Mouse (Mus musculus) urinary bladder, postnatal 4 days (tissue): ENCODE measurements around the gene H2-Eb1.

Source experiments
- DNase-seq, 2 experiments: peaks; one replicate each; pipeline ENCODE4 v3.0.0; 2021 to 2022; ENCODE audit warnings: low spot score in 2 of 2

The H2-Eb1 gene

GRCm38 (mm10) chr17:34315512-34315911 lies 9.8 kb downstream of the H2-Eb1 start:
- peak in 1 of 2 experiments; percentile 50 for DNase-seq

GRCm38 (mm10) chr17:34316697-34317096 lies 11.0 kb downstream of the H2-Eb1 start:
- DNase-seq, result no peak

- peak in 1 of 2 experiments; percentile 34 for DNase-seq
These were observed 11.6 kb downstream of the H2-Eb1 start for GRCm38 (mm10) chr17:34317275-34317674.

- no peak for DNase-seq
These were observed 19.8 kb downstream of the H2-Eb1 start, which contains the start of gene H2-Eb2 for GRCm38 (mm10) chr17:34325436-34325835. H2-Eb2 (plus strand) TSS chr17:34325665.

- no peak for DNase-seq
These were observed 20.7 kb downstream of the H2-Eb1 start for GRCm38 (mm10) chr17:34326373-34326772.

- DNase-seq, result no peak
These were observed 24.1 kb downstream of the H2-Eb1 start for GRCm38 (mm10) chr17:34329807-34330206.

- DNase-seq, result no peak
These were observed 25.5 kb downstream of the H2-Eb1 start for GRCm38 (mm10) chr17:34331200-34331599.

- DNase-seq, result no peak
These were observed 35.1 kb downstream of the H2-Eb1 start for GRCm38 (mm10) chr17:34340619-34341402.

GRCm38 (mm10) chr17:34344882-34345281 lies 39.2 kb downstream of the H2-Eb1 start:
- no peak for DNase-seq

- DNase-seq, result no peak
These were observed 39.8 kb downstream of the H2-Eb1 start for GRCm38 (mm10) chr17:34345486-34345885.

- no peak for DNase-seq
These were observed 40.4 kb downstream of the H2-Eb1 start for GRCm38 (mm10) chr17:34346041-34346440.

GRCm38 (mm10) chr17:34347606-34348308 lies 42.1 kb downstream of the H2-Eb1 start:
- DNase-seq, result no peak

GRCm38 (mm10) chr17:34349429-34349828 lies 43.8 kb downstream of the H2-Eb1 start:
- peak; percentile 35 to 80 for DNase-seq

- DNase-seq, result no peak
These were observed 48.9 kb downstream of the H2-Eb1 start, which contains the start of gene Btnl2 for GRCm38 (mm10) chr17:34354539-34354938. Btnl2 (plus strand) TSS chr17:34354822.

- DNase-seq, result no peak
These were observed 49.3 kb downstream of the H2-Eb1 start for GRCm38 (mm10) chr17:34354940-34355339.

- no peak for DNase-seq
These were observed 57.4 kb downstream of the H2-Eb1 start for GRCm38 (mm10) chr17:34362954-34363546.

GRCm38 (mm10) chr17:34363676-34364310 lies 58.1 kb downstream of the H2-Eb1 start:
- no peak for DNase-seq

- DNase-seq, result no peak
These were observed 59.4 kb downstream of the H2-Eb1 start for GRCm38 (mm10) chr17:34365031-34365430.
